Mouse (Mus musculus) heart, embryonic 15.5 days (tissue): ENCODE measurements around the gene Olfr1249. TPM values are rescaled to one million over a fixed set of nuclear protein-coding genes. Genes with fewer than 3 reads are reported as not detected.
"Not testable (repeated sequence)": the region's sequence is repeated elsewhere in the genome, so short reads cannot be mapped to it uniquely, and the experiment has no call there.

Experiments
- ATAC-seq: fragments of 200-750 bp; cut with Nextera tagmentation; replicated peaks from 2 replicates; pipeline ENCODE4 v1.8.0; 2017; ENCODE audit warnings: low read depth, moderate TSS enrichment; ENCODE audit not compliant: insufficient number of reproducible peaks, insufficient read depth, low FRiP score
- H3K27ac ChIP-seq: fragments of 300-500 bp; sonication (generic); 2 replicates; pipeline ENCODE4 v1.5.1; 2015; ENCODE audit warnings: mild to moderate bottlenecking, inconsistent platforms
- H3K27me3 ChIP-seq: fragments of 300-500 bp; sonication (generic); 2 replicates; pipeline ENCODE4 v1.6.1; 2015; ENCODE audit warnings: inconsistent platforms
- H3K36me3 ChIP-seq: fragments of 300-500 bp; sonication (generic); 2 replicates; pipeline ENCODE4 v1.6.1; 2015; ENCODE audit warnings: mild to moderate bottlenecking, inconsistent platforms
- H3K4me1 ChIP-seq: fragments of 300-500 bp; sonication (generic); replicated peaks from 2 replicates; pipeline ENCODE4 v1.6.1; 2015; ENCODE audit warnings: inconsistent platforms
- H3K4me2 ChIP-seq: fragments of 300-500 bp; sonication (generic); 2 replicates; pipeline ENCODE4 v1.6.1; 2015; ENCODE audit warnings: inconsistent platforms, mild to moderate bottlenecking, moderate library complexity
- H3K4me3 ChIP-seq: fragments of 300-500 bp; sonication (generic); 2 replicates; pipeline ENCODE4 v1.5.1; 2015; ENCODE audit warnings: mild to moderate bottlenecking, inconsistent platforms
- H3K9ac ChIP-seq: fragments of 300-500 bp; sonication (generic); 2 replicates; pipeline ENCODE4 v1.6.1; 2015; ENCODE audit warnings: mild to moderate bottlenecking, inconsistent platforms
- H3K9me3 ChIP-seq: fragments of 300-500 bp; sonication (generic); replicated peaks from 2 replicates; pipeline ENCODE4 v1.6.1; 2016; ENCODE audit warnings: inconsistent platforms
- WGBS: fragments of 180-500 bp; shearing (Covaris S2); methylation state at CpG from one replicate; pipeline ENCODE4 v1.1.7; 2015; ENCODE audit warnings: mixed read lengths; 5-methylcytosine and 5-hydroxymethylcytosine counted together
- polyA plus RNA-seq: library from polyadenylated mRNA; unstranded; fragments of >200 nt; fragmentation: Nextera tagmentation; extraction: Ambion mirVana; gene quantifications from 2 replicates; pipeline ENCODE4 v1.2.1, GENCODE M21; 2015

Olfr1249 gene
- polyA plus RNA-seq, result not detected in 2 replicates

DNA sequence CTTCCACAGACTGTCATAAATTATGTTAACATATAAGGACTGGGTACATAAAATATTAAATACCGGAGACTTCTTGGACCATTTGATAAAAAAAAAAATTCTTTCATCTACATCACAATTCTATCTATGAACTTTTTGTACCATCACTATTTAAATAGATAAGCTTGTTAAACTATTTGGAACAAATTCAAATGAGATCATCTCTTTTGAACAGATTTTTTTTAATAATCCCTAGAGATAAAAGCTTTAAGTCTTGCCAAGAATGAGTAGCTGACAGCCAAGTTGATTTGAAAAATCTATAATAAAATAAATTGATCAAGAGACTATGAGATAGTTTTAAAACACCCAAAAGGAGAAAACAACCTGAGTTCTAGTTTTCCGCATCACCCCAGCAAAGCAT is at the start of gene Olfr1249:
Gene Olfr1249 (minus strand): TSS at position 101 of the 400 bp plus-strand sequence.
- ATAC-seq, result no peak
- H3K4me1 ChIP-seq, result no peaks in the 10 kb centered on the region
- H3K27me3 ChIP-seq, result no peaks in the 10 kb centered on the region
- H3K9ac ChIP-seq, result no peak within 1 kb of the TSS
- no peak within 1 kb of the TSS for H3K4me2 ChIP-seq
- no peak within 1 kb of the TSS for H3K27ac ChIP-seq
- no peaks in the 10 kb centered on the region for H3K36me3 ChIP-seq
- H3K9me3 ChIP-seq, result no peaks in the 10 kb centered on the region
- WGBS, result 79% methylated on average over 2 of the region's 2 CpGs
- H3K4me3 ChIP-seq, result no peak within 1 kb of the TSS

- Histone ChIP-seq H3K4me2 (no peak within 1 kb of the TSS), H3K36me3 (no peaks in the 10 kb centered on the region), H3K27ac (no peak within 1 kb of the TSS), H3K4me3 (no peak within 1 kb of the TSS), H3K27me3 (no peaks in the 10 kb centered on the region), H3K4me1 (no peaks in the 10 kb centered on the region), H3K9ac (no peak within 1 kb of the TSS), H3K9me3 (no peaks in the 10 kb centered on the region)
- ATAC-seq, result no peak
Observed at GRCm38 (mm10) chr2:89671836-89672235, 37.1 kb upstream of the Olfr1249 start, which contains the start of gene Olfr1251. Olfr1251 (minus strand) TSS chr2:89671936.

- Histone ChIP-seq H3K4me1 (no peaks in the 10 kb centered on the region), H3K4me3 (no peak within 1 kb of the TSS), H3K36me3 (no peaks in the 10 kb centered on the region), H3K9me3 (no peaks in the 10 kb centered on the region), H3K27me3 (no peaks in the 10 kb centered on the region), H3K4me2 (no peak within 1 kb of the TSS), H3K27ac (no peak within 1 kb of the TSS), H3K9ac (no peak within 1 kb of the TSS)
- no peak for ATAC-seq
Observed at GRCm38 (mm10) chr2:89661367-89661766, 26.6 kb upstream of the Olfr1249 start, which contains the start of gene Olfr1250. Olfr1250 (minus strand) TSS chr2:89661467.

- H3K9ac ChIP-seq, H3K27ac ChIP-seq, ATAC-seq, H3K4me2 ChIP-seq, H3K27me3 ChIP-seq, H3K36me3 ChIP-seq, H3K4me3 ChIP-seq, H3K4me1 ChIP-seq, H3K9me3 ChIP-seq: not testable (repeated sequence)
- 96% methylated on average over 1 of the region's 1 CpGs for WGBS
Observed at GRCm38 (mm10) chr2:89618145-89618544, 16.6 kb downstream of the Olfr1249 start, which contains the start of gene Olfr1248. Olfr1248 (minus strand) TSS chr2:89618245.

- Histone ChIP-seq H3K4me2 (no peak within 1 kb of the TSS), H3K4me1 (no peaks in the 10 kb centered on the region), H3K9me3 (no peaks in the 10 kb centered on the region), H3K4me3 (no peak within 1 kb of the TSS), H3K9ac (no peak within 1 kb of the TSS), H3K27ac (no peak within 1 kb of the TSS), H3K27me3 (no peaks in the 10 kb centered on the region), H3K36me3 (no peaks in the 10 kb centered on the region)
- 73% methylated on average over 2 of the region's 2 CpGs for WGBS
- no peak for ATAC-seq
Observed at GRCm38 (mm10) chr2:89614030-89614429, 20.8 kb downstream of the Olfr1249 start, which contains the start of gene Olfr1247. Olfr1247 (minus strand) TSS chr2:89614130.

DNA sequence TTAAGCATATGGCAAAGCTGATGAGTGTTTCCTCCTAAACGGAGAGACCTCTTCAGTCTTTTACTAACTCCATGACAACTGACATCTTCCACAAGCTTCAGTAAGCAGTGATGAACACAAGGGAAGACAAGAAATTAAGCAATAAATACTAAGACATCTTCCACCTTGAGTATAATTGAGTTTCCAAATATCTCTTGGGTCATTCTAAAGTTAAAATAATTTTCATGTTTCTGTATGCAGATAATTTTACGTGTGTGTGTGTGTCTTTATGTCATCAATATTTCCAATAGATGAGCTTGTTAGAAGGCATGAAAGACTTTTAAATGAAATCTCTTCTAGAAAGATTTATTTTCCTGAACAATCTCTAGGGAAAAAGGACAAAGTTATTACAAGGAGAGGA is 41.7 kb downstream of the Olfr1249 start, which contains the start of gene Olfr1246:
Gene Olfr1246 (minus strand): TSS at position 101 of the 400 bp plus-strand sequence.
- H3K9me3 ChIP-seq, result no peaks in the 10 kb centered on the region
- no peaks in the 10 kb centered on the region for H3K4me1 ChIP-seq
- no peak within 1 kb of the TSS for H3K4me3 ChIP-seq
- no peaks in the 10 kb centered on the region for H3K36me3 ChIP-seq
- no peak for ATAC-seq
- 69% methylated on average over 2 of the region's 2 CpGs for WGBS
- no peaks in the 10 kb centered on the region for H3K27me3 ChIP-seq
- H3K27ac ChIP-seq, result no peak within 1 kb of the TSS
- H3K9ac ChIP-seq, result no peak within 1 kb of the TSS
- no peak within 1 kb of the TSS for H3K4me2 ChIP-seq

Other genes starting within 250 kb of the Olfr1249 start
- not detected in 2 replicates for gene Olfr1238, start 225.3 kb downstream of the Olfr1249 start, polyA plus RNA-seq
- not detected in 2 replicates for gene Olfr1239, start 214.6 kb downstream of the Olfr1249 start, polyA plus RNA-seq
- gene Olfr1240, start 192.0 kb downstream of the Olfr1249 start, polyA plus RNA-seq, result not detected in 2 replicates
- not detected in 2 replicates for gene Olfr1241, start 147.9 kb downstream of the Olfr1249 start, polyA plus RNA-seq
- not detected in 2 replicates for gene Olfr1242, start 136.6 kb downstream of the Olfr1249 start, polyA plus RNA-seq
- not detected in 2 replicates for gene Olfr1243, start 103.5 kb downstream of the Olfr1249 start, polyA plus RNA-seq
- gene Olfr1245, start 56.5 kb downstream of the Olfr1249 start, polyA plus RNA-seq, result not detected in 2 replicates
- gene Olfr1246, start 41.8 kb downstream of the Olfr1249 start, polyA plus RNA-seq, result not detected in 2 replicates
- not detected in 2 replicates for gene Olfr1247, start 20.9 kb downstream of the Olfr1249 start, polyA plus RNA-seq
- gene Olfr1248, start 16.7 kb downstream of the Olfr1249 start, polyA plus RNA-seq, result not detected in 2 replicates
- gene Olfr1250, start 26.5 kb upstream of the Olfr1249 start, polyA plus RNA-seq, result not detected in 2 replicates
- gene Olfr1251, start 37.0 kb upstream of the Olfr1249 start, polyA plus RNA-seq, result not detected in 2 replicates
- gene Olfr1252, start 90.0 kb upstream of the Olfr1249 start, polyA plus RNA-seq, result not detected in 2 replicates
- not detected in 2 replicates for gene Olfr1253, start 122.1 kb upstream of the Olfr1249 start, polyA plus RNA-seq
- not detected in 2 replicates for gene Olfr1254, start 158.6 kb upstream of the Olfr1249 start, polyA plus RNA-seq
- gene Olfr1255, start 177.1 kb upstream of the Olfr1249 start, polyA plus RNA-seq, result not detected in 2 replicates
- gene Olfr1256, start 206.6 kb upstream of the Olfr1249 start, polyA plus RNA-seq, result not detected in 2 replicates
- not detected in 2 replicates for gene Olfr48, start 213.2 kb upstream of the Olfr1249 start, polyA plus RNA-seq
- not detected in 2 replicates for gene Olfr1257, start 243.5 kb upstream of the Olfr1249 start, polyA plus RNA-seq